Mouse (Mus musculus) lung, postnatal 36 days (tissue): ENCODE measurements around the gene Zfp109.

Experiments used
- DNase-seq: peaks from one replicate; pipeline ENCODE4 v3.0.0; 2022; ENCODE audit warnings: mixed read lengths

Gene Zfp109

DNA sequence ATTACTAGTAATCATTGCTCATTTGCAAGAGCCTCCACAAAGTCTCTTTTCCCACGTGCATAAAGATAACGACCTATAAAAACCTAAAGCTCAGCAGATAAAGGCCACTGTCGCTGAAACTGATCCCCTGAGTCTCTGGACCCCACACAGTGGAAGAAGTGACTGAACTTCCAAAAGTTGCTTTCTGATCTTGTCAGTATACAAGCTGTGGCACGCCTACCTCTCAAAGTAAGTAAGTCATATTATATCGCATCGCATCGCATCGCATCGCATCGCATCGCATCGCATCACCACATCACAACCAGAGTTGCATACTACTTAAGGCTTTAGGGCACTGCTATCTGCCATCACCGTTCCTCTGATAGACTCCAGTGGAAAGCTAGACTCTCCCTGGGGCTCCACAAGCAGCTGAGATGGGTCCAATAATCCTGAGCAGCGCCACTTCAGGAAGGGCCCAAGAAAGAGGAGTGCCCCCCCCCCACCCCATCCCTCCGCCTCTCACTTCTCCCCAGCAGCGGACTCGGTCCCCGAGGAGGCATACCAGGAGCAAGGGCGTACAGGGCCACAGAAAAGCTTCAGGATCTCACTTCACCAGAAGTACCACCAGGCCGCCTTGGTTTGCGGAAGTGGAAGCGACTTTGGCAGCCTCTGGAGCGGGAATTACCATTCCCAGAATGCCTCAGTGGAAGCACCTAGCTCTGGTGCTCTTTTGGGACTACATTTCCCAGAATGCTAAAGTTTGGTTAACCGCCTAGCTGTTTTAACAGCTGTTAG lies 29.7 kb downstream of the Zfp109 start:
- DNase-seq, result peak; percentile 87

DNA sequence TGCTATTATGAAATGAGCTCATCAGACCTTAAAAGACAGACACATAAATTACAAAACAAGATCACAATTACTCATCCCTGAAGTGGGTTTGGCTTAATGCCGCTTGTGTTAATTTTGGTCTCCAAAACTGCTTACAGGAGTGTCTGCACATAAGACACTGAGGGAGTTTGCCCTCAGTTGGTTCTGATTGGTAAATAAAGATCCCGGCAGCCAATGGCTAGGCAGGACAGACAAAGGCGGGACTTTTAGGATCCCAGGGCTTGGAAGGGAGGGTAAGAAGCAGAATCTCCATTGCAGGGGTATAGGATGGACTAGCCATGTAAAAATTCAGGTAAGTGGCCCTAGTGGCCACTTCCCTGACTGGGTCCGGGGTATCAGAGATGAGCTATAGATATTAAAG lies 40.4 kb downstream of the Zfp109 start:
- DNase-seq, result no peak

DNA sequence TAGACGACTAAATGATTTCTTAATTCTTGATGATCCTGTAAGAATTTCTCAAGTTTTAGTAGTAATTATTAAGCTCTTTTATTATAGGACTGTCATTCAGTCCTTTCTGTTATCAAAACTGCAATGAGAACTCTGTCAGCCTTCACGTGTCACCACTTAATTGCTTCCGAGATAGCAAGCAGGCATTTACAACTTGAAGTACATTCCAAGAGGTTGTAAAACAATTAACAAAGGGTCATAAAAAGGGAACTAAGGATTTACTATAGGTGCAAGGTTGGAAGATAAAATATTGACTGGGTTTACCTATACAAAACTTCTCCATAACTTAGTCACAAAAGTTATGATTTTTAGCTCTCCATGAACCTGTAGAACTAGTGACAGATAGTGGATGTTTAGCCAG lies 44.2 kb downstream of the Zfp109 start:
- no peak for DNase-seq

DNA sequence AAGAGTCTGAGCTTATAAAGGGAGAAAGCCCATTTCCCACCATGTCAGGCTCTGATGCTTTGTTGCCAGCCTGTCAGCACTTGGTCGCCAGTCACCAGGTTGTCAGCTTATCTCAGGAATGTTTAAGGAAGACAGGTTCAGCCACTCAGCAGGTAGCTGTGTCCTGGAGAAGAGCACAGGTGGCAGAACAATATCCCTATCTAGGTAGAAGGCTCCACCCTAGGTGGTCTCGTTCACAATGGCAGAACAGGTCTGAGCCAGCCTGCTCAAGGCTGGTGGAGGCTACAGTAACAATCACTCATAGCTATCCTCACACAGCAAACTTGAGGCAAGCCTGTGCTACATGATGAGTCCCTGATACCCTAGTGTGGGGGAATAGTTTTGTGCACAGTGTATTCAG lies 46.0 kb downstream of the Zfp109 start:
- DNase-seq, result no peak

DNA sequence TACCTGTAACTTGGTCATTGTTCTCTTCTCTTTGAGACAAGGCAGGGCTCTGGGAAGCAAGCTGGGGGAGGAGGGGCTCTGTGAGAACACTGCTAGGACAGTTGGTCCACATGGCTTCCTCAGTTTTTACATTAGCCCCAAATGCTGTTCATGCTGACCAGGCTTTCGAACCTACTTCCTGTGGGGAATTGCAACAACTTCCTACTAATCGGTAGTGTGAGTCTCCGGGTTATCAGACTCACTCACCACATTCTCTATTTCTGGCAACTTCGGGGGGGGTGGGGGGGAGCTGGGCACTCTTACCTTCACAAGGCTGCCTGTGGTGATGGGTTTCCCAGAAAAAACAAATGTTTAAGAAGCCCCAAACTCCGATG lies 47.8 kb downstream of the Zfp109 start:
- DNase-seq, result no peak

DNA sequence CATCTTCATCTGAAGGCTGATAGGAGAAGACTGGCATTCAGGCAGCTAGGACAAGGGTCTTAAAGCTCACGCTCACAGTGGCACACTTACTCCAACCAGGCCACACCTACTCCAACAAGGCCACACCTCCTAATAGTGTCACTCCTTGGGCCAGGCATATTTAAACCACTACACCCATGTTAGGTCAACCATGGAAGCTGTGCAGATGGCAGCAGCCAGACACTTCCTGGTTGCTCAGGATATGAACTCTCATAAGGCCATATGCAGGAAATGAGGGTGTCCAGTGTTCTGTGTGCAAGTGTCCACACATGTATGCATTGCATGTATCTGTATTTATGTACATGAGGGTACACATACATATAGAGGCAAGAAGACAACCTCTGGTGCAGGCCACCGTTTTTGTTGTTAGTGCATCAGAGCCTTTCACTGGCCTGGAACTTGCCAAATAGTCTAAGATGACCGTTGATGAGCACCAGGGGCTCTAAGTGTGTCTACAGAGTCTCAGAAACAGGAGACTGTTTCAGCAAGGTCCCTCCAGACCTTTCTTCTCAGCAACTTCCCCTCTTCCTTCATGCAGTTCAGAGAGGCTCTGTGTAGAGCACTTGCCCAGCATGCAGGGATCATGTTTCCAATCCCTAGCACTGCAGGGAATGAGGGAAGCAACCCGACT lies 48.3 kb downstream of the Zfp109 start:
- no peak for DNase-seq

DNA sequence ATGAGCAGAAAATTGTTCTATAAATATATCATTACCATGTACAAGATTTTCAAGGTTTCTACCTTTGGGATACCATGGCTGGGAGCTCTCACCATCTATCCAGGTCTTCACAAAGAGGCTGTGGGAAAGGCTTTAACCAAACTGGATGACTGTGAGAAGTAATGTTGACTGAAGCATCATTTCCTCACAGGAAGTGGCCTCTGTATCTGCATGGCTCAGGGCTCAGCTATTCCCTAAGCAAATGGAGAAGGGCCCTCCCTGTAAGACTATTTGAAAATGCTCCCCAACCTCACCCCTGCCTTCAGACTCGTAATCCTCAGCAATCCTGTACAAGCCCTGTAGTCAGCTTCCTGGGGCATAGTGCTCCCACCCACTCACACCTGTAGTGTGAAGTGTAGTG lies 49.7 kb downstream of the Zfp109 start:
- DNase-seq, result no peak
